Mouse (Mus musculus): ENCODE data around the gene Sh3bgrl2. TPM values are rescaled to one million over a fixed set of nuclear protein-coding genes. Genes with fewer than 3 reads are reported as not detected.

The Sh3bgrl2 gene
- polyA plus RNA-seq, 1 experiment from 2014 or later: 33.2 TPM

DNA sequence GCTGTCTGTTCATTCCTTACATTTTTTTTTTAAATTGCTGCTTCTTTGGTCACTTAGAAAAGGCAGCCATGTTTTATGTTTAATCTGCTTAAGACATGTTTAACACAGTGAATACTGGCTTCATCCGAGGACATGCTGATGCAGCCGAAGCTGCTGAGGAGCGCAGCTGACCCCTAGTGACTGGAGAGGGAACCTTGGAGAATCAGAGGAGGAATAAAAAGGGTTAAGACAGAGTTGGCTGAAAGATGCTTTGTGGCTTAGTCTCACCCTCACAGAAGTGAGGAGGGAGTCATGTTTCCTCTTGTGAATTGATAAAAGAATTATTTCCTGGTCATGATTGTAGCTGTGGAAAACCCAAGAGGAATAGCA lies 28.5 kb downstream of the Sh3bgrl2 start:
- Histone ChIP-seq H3K9me3 (replicated peaks; ENCODE audit: control insufficient read depth, low read length) (no peaks in the 10 kb centered on the region), H3K4me2 (ENCODE audit: low read depth, low read length) (no peak overlapping the region), H3K4me1 (ENCODE audit: control insufficient read depth, insufficient read depth, low read length) (peaks cover 16% of the 10 kb centered on the region), H3K9ac (ENCODE audit: low read length) (no peak overlapping the region), H3K4me3 (replicated peaks; ENCODE audit: low read length) (no peak overlapping the region), H3K36me3 (ENCODE audit: control insufficient read depth, insufficient read depth, low read length) (no peaks in the 10 kb centered on the region; the same call in 1 of the 2 replicates), H3K27ac (ENCODE audit: low read length) (no peak overlapping the region), H3K27me3 (ENCODE audit: control insufficient read depth, insufficient read depth, low read length) (no peaks in the 10 kb centered on the region)
- 23% methylated on average over 3 of the region's 3 CpGs for WGBS
- ATAC-seq (ENCODE audit: insufficient read depth, low FRiP score): no peak; the same call in 1 of the 2 replicates

DNA sequence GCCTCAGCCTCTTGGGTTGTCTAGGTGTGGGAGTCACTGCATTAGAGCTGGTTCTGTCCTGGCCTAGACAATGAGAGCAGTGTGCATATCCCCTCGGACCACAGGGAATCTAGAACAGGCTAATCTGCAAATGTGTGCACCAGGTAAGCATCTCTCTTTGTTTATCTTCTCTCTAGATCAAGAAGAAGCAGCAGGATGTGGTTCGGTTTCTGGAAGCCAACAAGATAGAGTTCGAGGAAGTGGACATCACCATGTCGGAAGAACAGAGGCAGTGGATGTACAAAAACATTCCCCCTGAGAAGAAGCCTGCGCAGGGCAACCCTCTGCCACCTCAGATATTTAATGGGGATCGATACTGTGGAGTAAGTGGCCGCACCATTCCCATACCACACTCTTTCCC lies 29.1 kb downstream of the Sh3bgrl2 start:
- Histone ChIP-seq H3K27me3 (ENCODE audit: control insufficient read depth, insufficient read depth, low read length) (no peaks in the 10 kb centered on the region), H3K4me2 (ENCODE audit: low read depth, low read length) (no peak overlapping the region), H3K36me3 (ENCODE audit: control insufficient read depth, insufficient read depth, low read length) (no peaks in the 10 kb centered on the region; the same call in 1 of the 2 replicates), H3K4me3 (replicated peaks; ENCODE audit: low read length) (no peak overlapping the region), H3K9ac (ENCODE audit: low read length) (no peak overlapping the region), H3K4me1 (ENCODE audit: control insufficient read depth, insufficient read depth, low read length) (peaks cover 16% of the 10 kb centered on the region), H3K27ac (ENCODE audit: low read length) (no peak overlapping the region), H3K9me3 (replicated peaks; ENCODE audit: control insufficient read depth, low read length) (no peaks in the 10 kb centered on the region)
- ATAC-seq (ENCODE audit: insufficient read depth, low FRiP score): no peak
- WGBS: 84% methylated on average over 7 of the region's 7 CpGs

DNA sequence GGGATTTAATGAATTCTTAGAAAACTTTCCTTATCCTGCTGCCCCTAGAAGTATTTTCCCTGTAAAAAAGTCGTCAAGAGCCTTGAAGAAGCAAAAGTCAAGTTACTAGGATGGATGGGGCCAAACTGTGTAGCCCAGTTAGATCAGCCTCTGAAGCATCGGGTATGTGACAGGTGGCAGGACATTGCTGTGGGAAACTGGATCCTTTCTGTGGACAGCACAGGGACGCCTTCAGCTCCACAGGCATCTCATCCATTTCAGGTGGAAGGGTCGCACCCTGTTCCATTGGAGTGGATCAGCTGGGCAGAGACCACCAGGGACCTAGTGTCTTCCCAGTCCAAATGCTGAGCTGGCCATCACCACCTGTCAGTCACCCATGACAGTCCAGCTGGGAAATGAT lies 30.9 kb downstream of the Sh3bgrl2 start:
- H3K27me3 ChIP-seq (ENCODE audit: control insufficient read depth, insufficient read depth, low read length): no peaks in the 10 kb centered on the region
- H3K9me3 ChIP-seq (replicated peaks; ENCODE audit: control insufficient read depth, low read length): no peaks in the 10 kb centered on the region
- H3K4me2 ChIP-seq (ENCODE audit: low read depth, low read length): no peak overlapping the region
- H3K4me3 ChIP-seq (replicated peaks; ENCODE audit: low read length): no peak overlapping the region
- no peak overlapping the region for H3K27ac ChIP-seq (ENCODE audit: low read length)
- peaks cover 4% of the 10 kb centered on the region; the same call in 1 of the 2 replicates for H3K4me1 ChIP-seq (ENCODE audit: control insufficient read depth, insufficient read depth, low read length)
- H3K9ac ChIP-seq (ENCODE audit: low read length): no peak overlapping the region
- no peaks in the 10 kb centered on the region; the same call in 1 of the 2 replicates for H3K36me3 ChIP-seq (ENCODE audit: control insufficient read depth, insufficient read depth, low read length)
- WGBS: 72% methylated on average over 4 of the region's 4 CpGs
- ATAC-seq (ENCODE audit: insufficient read depth, low FRiP score): no peak

DNA sequence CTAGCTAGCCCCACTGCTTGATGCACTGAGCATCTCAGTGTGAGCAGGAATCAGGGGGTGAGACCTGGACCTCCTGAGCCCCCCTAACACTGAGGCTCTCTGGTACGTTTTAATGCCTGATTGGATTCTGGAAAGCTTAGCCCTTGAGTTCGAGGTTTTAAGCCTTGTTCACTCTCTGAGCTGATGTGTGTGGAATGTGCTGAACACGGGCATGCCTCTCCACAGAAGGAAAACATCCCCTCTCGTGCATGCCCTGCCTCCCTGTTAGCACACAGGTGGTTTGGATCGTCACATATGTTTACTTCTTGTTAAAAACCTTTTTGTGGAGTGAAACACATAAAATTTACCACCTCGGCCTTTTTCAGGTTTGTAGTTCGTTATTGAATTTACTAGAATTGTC lies 34.6 kb downstream of the Sh3bgrl2 start:
- ATAC-seq (ENCODE audit: insufficient read depth, low FRiP score): no peak
- H3K9me3 ChIP-seq (replicated peaks; ENCODE audit: control insufficient read depth, low read length): no peaks in the 10 kb centered on the region
- no peak overlapping the region for H3K4me2 ChIP-seq (ENCODE audit: low read depth, low read length)
- WGBS: 49% methylated on average over 7 of the region's 7 CpGs
- H3K4me3 ChIP-seq (replicated peaks; ENCODE audit: low read length): no peak overlapping the region
- H3K9ac ChIP-seq (ENCODE audit: low read length): no peak overlapping the region
- no peaks in the 10 kb centered on the region for H3K27me3 ChIP-seq (ENCODE audit: control insufficient read depth, insufficient read depth, low read length)
- no peaks in the 10 kb centered on the region; the same call in 1 of the 2 replicates for H3K4me1 ChIP-seq (ENCODE audit: control insufficient read depth, insufficient read depth, low read length)
- no peaks in the 10 kb centered on the region; the same call in 1 of the 2 replicates for H3K36me3 ChIP-seq (ENCODE audit: control insufficient read depth, insufficient read depth, low read length)
- H3K27ac ChIP-seq (ENCODE audit: low read length): no peak overlapping the region

DNA sequence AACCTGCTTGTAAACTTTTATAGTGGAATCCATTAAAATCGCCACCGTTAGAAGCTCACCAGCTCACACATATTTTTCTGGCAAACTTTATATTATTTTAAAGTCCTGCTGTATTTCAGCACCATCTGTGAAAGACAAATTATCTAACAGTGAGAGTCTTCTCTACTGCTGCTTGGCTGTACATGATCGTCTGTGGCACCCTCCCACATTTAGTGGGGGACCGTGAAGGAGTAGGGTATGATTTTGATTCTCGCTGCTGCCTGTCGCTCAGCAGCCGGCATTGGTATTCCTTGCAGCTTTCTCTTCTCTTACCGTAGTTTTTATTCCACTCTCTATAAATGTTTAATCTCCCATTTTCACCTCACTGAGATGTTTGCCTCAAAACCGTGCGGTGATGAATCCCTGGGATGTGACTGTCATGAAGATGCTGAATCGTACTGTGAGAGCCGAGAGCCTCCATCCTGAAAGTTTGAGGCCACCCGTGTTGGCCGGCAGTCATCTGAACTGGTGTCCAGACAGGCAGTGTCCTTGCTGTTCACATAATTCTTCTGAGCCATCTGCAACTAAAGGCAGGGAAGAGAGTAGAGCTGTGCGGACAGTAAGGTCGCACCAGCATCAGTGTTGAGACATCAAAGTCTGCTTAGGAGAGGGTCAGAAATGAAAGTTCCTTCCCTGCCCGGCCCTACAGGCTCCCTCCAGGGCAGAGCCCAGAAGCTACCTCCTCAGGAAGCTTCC lies 38.4 kb downstream of the Sh3bgrl2 start:
- no peaks in the 10 kb centered on the region for H3K9me3 ChIP-seq (replicated peaks; ENCODE audit: control insufficient read depth, low read length)
- no peaks in the 10 kb centered on the region for H3K36me3 ChIP-seq (ENCODE audit: control insufficient read depth, insufficient read depth, low read length)
- H3K27ac ChIP-seq (ENCODE audit: low read length): no peak overlapping the region
- H3K4me1 ChIP-seq (ENCODE audit: control insufficient read depth, insufficient read depth, low read length): peaks cover 4% of the 10 kb centered on the region; the same call in 1 of the 2 replicates
- WGBS: 87% methylated on average over 17 of the region's 17 CpGs
- H3K4me3 ChIP-seq (replicated peaks; ENCODE audit: low read length): no peak overlapping the region
- ATAC-seq (ENCODE audit: insufficient read depth, low FRiP score): no peak
- H3K4me2 ChIP-seq (ENCODE audit: low read depth, low read length): no peak overlapping the region
- no peak overlapping the region for H3K9ac ChIP-seq (ENCODE audit: low read length)
- H3K27me3 ChIP-seq (ENCODE audit: control insufficient read depth, insufficient read depth, low read length): no peaks in the 10 kb centered on the region

DNA sequence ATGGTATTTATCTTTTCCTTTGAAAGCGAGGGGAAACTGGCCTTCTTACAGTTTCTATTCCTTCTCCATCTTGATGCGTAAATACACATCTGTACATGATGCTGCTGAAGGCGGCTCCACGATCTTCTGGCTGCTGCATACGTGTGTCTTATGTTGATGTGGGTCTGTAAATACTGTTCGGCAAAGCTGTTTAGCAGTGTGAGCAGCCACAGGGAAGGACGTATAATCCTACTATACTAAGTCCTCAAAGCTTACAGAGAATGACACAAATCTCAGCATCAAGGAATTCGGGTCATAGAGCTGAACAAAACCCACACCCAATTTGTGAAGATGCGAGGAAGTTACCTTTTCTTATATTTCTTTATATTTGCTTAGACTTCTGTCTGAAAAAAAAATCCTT lies 39.0 kb downstream of the Sh3bgrl2 start:
- no peaks in the 10 kb centered on the region for H3K36me3 ChIP-seq (ENCODE audit: control insufficient read depth, insufficient read depth, low read length)
- no peak overlapping the region for H3K27ac ChIP-seq (ENCODE audit: low read length)
- 83% methylated on average over 9 of the region's 9 CpGs for WGBS

DNA sequence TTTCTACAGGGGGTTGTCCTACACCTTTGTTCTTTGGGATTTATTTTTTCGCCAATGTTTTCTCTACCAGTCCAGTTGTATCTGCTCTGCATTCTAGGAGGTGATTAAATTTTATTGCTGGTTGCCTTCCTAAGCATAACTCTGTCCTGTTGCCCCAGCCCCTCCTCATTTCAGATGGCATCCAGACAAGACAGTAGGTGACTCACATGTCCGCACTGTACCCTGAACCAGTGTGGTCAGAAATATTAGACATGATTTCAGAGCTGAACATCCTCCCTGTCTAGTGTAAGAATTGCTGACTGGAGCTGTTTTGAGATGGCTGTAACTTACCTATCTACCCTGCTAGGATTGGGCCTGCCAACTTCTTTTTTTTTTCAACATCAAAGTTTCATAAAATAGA lies 40.9 kb downstream of the Sh3bgrl2 start:
- Histone ChIP-seq H3K36me3 (ENCODE audit: control insufficient read depth, insufficient read depth, low read length) (no peaks in the 10 kb centered on the region), H3K4me1 (ENCODE audit: control insufficient read depth, insufficient read depth, low read length) (0 out of 2 replicates have a peak, but pooled peaks cover 4% of the 10 kb centered on the region), H3K9me3 (replicated peaks; ENCODE audit: control insufficient read depth, low read length) (no peaks in the 10 kb centered on the region), H3K27ac (ENCODE audit: low read length) (no peak overlapping the region), H3K4me2 (ENCODE audit: low read depth, low read length) (no peak overlapping the region), H3K4me3 (replicated peaks; ENCODE audit: low read length) (no peak overlapping the region), H3K9ac (ENCODE audit: low read length) (no peak overlapping the region), H3K27me3 (ENCODE audit: control insufficient read depth, insufficient read depth, low read length) (no peaks in the 10 kb centered on the region)
- 85% methylated on average over 2 of the region's 2 CpGs for WGBS
- no peak for ATAC-seq (ENCODE audit: insufficient read depth, low FRiP score)

More for the DNA sequence above, 39.0 kb downstream of the Sh3bgrl2 start:
- H3K4me3 ChIP-seq (replicated peaks; ENCODE audit: low read length): no peak overlapping the region
- H3K27me3 ChIP-seq (ENCODE audit: control insufficient read depth, insufficient read depth, low read length): no peaks in the 10 kb centered on the region
- ATAC-seq (ENCODE audit: insufficient read depth, low FRiP score): no peak
- no peak overlapping the region for H3K9ac ChIP-seq (ENCODE audit: low read length)
- no peak overlapping the region for H3K4me2 ChIP-seq (ENCODE audit: low read depth, low read length)
- H3K4me1 ChIP-seq (ENCODE audit: control insufficient read depth, insufficient read depth, low read length): peaks cover 4% of the 10 kb centered on the region; the same call in 1 of the 2 replicates
- H3K9me3 ChIP-seq (replicated peaks; ENCODE audit: control insufficient read depth, low read length): no peaks in the 10 kb centered on the region

DNA sequence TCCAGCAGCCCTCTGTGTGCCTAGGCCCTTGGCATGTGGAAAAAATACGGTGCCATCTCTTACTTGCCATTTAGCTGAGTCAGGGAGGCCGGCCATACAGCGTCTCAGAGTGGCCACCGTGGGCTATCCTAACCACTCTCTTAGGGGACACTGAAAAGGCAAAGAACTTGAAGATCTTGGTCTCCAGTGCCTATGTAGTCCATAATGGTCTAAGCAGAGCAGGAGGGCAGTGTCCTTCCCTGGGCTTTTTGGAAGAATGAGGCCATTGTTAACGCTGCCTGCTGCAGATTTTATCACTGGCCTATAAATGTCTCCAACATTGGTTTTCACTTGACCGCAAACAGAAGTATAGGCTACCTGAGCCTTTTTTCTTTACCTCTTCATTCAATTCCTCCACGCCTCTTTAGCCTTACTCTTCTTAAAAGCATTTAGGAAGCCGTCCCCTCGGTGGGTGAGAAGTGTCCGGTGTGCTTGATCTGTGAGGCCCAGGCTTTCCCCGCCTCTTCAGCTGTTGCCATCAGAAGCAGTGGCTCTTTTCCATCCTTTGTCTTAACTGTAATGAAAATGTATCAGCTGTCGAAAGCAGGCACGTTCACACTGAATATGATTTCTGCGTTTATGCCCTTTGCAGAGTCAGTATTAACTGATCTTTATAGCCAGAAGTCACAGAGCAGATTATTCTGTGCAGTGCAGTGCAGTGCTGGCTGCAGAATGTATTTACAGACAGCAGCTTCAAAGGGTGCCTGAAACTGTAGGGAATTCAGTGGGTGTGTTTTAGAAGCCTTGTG lies 41.7 kb downstream of the Sh3bgrl2 start:
- ATAC-seq (ENCODE audit: insufficient read depth, low FRiP score): no peak
- no peak overlapping the region for H3K4me2 ChIP-seq (ENCODE audit: low read depth, low read length)
- 44% methylated on average over 14 of the region's 14 CpGs for WGBS
- no peak overlapping the region for H3K4me3 ChIP-seq (replicated peaks; ENCODE audit: low read length)
- 0 out of 2 replicates have a peak, but pooled peaks cover 4% of the 10 kb centered on the region for H3K4me1 ChIP-seq (ENCODE audit: control insufficient read depth, insufficient read depth, low read length)
- H3K36me3 ChIP-seq (ENCODE audit: control insufficient read depth, insufficient read depth, low read length): no peaks in the 10 kb centered on the region
- H3K27ac ChIP-seq (ENCODE audit: low read length): no peak overlapping the region
- H3K9me3 ChIP-seq (replicated peaks; ENCODE audit: control insufficient read depth, low read length): no peaks in the 10 kb centered on the region
- no peaks in the 10 kb centered on the region for H3K27me3 ChIP-seq (ENCODE audit: control insufficient read depth, insufficient read depth, low read length)
- H3K9ac ChIP-seq (ENCODE audit: low read length): no peak overlapping the region

DNA sequence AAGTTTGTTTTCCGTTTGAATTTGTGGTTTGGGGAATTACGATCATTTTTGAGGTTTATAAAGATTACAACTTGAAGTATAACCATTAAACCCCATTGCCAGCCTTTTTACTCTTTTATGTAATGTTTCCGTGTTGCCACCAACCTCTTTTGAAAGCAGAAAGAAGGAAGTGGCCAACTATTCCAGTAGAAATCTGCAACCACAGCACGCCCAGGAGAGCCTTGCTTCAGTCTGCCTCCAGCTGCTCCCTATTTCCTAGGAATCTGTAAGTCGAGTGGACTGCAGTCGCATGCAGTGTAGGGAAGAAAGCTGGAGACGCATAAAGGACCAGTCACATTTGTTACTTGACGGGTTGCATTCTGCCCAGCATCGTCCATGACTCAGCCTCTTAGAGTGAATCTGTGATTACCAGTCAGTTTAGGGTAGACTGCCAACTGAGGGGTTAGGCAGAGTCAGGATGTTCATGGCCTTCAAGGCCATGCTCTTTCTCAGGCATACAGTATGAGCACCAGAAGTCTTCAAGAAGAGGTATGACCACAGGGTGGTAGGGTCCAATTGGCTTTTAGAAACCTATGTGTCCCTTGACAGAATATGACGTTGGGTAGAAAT lies 43.8 kb downstream of the Sh3bgrl2 start:
- H3K4me3 ChIP-seq (replicated peaks; ENCODE audit: low read length): no peak overlapping the region
- H3K27me3 ChIP-seq (ENCODE audit: control insufficient read depth, insufficient read depth, low read length): no peaks in the 10 kb centered on the region
- H3K27ac ChIP-seq (ENCODE audit: low read length): no peak overlapping the region
- WGBS: 84% methylated on average over 10 of the region's 10 CpGs
- no peak overlapping the region for H3K4me2 ChIP-seq (ENCODE audit: low read depth, low read length)
- no peaks in the 10 kb centered on the region for H3K9me3 ChIP-seq (replicated peaks; ENCODE audit: control insufficient read depth, low read length)
- no peak overlapping the region for H3K9ac ChIP-seq (ENCODE audit: low read length)
- H3K36me3 ChIP-seq (ENCODE audit: control insufficient read depth, insufficient read depth, low read length): no peaks in the 10 kb centered on the region
- 0 out of 2 replicates have a peak, but pooled peaks cover 4% of the 10 kb centered on the region for H3K4me1 ChIP-seq (ENCODE audit: control insufficient read depth, insufficient read depth, low read length)
- ATAC-seq (ENCODE audit: insufficient read depth, low FRiP score): no peak
